35 mouse cellular contexts compared by ENCODE assay signal in genomic region chr1:38141371-38141770, GRCm38 (mm10).
"Had no signal": no experiment of that assay in that cellular context is flagged by ENCODE, and none has a peak within 500 bp of the region (broad histone marks: within the 10 kb centered on the region; RNA-seq: fewer than 3 reads in every experiment).

No protein-coding gene starts in this region.

- ATAC-seq: hindbrain, embryonic 16.5 days; hindbrain, postnatal 0 days; inflammation-experienced regulatory T-cells, adult 6 months; intestine, embryonic 15.5 days; intestine, embryonic 16.5 days; intestine, postnatal 0 days had no signal

- H3K27me3 ChIP-seq: heart, embryonic 12.5 days; heart, embryonic 15.5 days; hindbrain, embryonic 12.5 days; hindbrain, embryonic 13.5 days; hindbrain, embryonic 15.5 days; intestine, embryonic 15.5 days; kidney, embryonic 15.5 days had no signal

- H3K4me3 ChIP-seq: heart, embryonic 10.5 days; heart, embryonic 12.5 days; heart, embryonic 13.5 days; heart, embryonic 15.5 days; hindbrain, embryonic 10.5 days; hindbrain, embryonic 12.5 days; hindbrain, embryonic 13.5 days; hindbrain, embryonic 15.5 days; intestine, embryonic 15.5 days; kidney, embryonic 15.5 days; layer of hippocampus, adult 2 months had no signal

- H3K4me2 ChIP-seq: heart, embryonic 11.5 days; heart, embryonic 12.5 days; heart, embryonic 13.5 days; heart, embryonic 15.5 days; hindbrain, embryonic 12.5 days; hindbrain, embryonic 13.5 days; hindbrain, embryonic 14.5 days; hindbrain, embryonic 15.5 days; intestine, embryonic 15.5 days; kidney, embryonic 15.5 days had no signal

- DNase-seq: heart, postnatal 10 days; heart, postnatal 14 days; heart, postnatal 36 days; heart, postnatal 4 days; kidney, adult 11 months; kidney, adult 18-20 months; kidney, adult 2 months; kidney, adult 8-10 months; kidney, adult 9 months; kidney, postnatal 10 days; kidney, postnatal 14 days; kidney, postnatal 25 days; kidney, postnatal 36 days; kidney, postnatal 4 days; layer of hippocampus, adult 9-11 months; layer of hippocampus, postnatal 36 days had no signal

- H3K27ac ChIP-seq: heart, embryonic 10.5 days; heart, embryonic 13.5 days; heart, embryonic 15.5 days; hindbrain, embryonic 10.5 days; hindbrain, embryonic 12.5 days; hindbrain, embryonic 13.5 days; hindbrain, embryonic 14.5 days; hindbrain, embryonic 15.5 days; hindbrain, postnatal 0 days; intestine, embryonic 15.5 days; kidney, embryonic 15.5 days; kidney, postnatal 0 days; layer of hippocampus, adult 2 months had no signal

- H3K9me3 ChIP-seq: heart, embryonic 10.5 days; heart, embryonic 12.5 days; heart, embryonic 13.5 days; heart, embryonic 15.5 days; hindbrain, embryonic 10.5 days; hindbrain, embryonic 12.5 days; hindbrain, embryonic 13.5 days; hindbrain, embryonic 15.5 days; intestine, embryonic 15.5 days; kidney, embryonic 15.5 days had no signal

- H3K4me1 ChIP-seq: heart, embryonic 10.5 days; heart, embryonic 12.5 days; heart, embryonic 13.5 days; heart, embryonic 15.5 days; hindbrain, embryonic 10.5 days; hindbrain, embryonic 12.5 days; hindbrain, embryonic 13.5 days; hindbrain, embryonic 15.5 days; intestine, embryonic 15.5 days; kidney, embryonic 15.5 days had no signal

- H3K9ac ChIP-seq: heart, embryonic 12.5 days; heart, embryonic 13.5 days; heart, embryonic 15.5 days; hindbrain, embryonic 12.5 days; hindbrain, embryonic 13.5 days; hindbrain, embryonic 14.5 days; hindbrain, embryonic 15.5 days; intestine, embryonic 15.5 days; kidney, embryonic 15.5 days had no signal

- H3K36me3 ChIP-seq: heart, embryonic 10.5 days; heart, embryonic 12.5 days; heart, embryonic 13.5 days; heart, embryonic 15.5 days; hindbrain, embryonic 10.5 days; hindbrain, embryonic 12.5 days; hindbrain, embryonic 13.5 days; hindbrain, embryonic 15.5 days; intestine, embryonic 15.5 days; kidney, embryonic 15.5 days had no signal
